Mouse (Mus musculus) frontal cortex, adult (tissue): Measurements from ENCODE around the gene Osmr.
"Not testable (repeated sequence)": the region's sequence is repeated elsewhere in the genome, so short reads cannot be mapped to it uniquely, and the experiment has no call there.

ENCODE experiments used
- ATAC-seq: cut with Nextera tagmentation; 2 replicates; pipeline ENCODE4 v1.9.2; 2017; ENCODE audit warnings: mild to moderate bottlenecking, moderate library complexity, mixed read lengths; ENCODE audit not compliant: low TSS enrichment

Osmr gene

DNA sequence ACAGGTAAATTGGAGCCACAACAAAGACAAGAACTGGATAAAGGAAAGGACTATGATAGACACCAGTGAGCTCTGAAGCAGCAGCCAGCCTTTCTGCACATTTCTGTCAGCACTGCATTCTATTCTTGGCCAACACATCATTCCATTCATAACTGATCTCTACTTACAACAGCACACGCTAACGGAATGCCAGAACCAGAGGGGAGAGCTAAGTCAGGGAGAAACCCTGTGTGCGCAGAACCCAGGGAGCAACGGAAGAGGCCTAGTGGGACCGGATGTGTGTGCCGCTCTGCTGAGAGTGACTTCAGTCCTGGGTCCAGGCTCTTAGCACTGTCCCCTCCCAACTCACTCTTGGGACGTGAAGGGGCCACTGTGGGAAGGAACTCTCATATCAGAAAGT is 13.2 kb downstream of the Osmr start:
- no peak for ATAC-seq

- no peak for ATAC-seq
These were observed 15.0 kb downstream of the Osmr start for GRCm38 (mm10) chr15:6859781-6860180.

DNA sequence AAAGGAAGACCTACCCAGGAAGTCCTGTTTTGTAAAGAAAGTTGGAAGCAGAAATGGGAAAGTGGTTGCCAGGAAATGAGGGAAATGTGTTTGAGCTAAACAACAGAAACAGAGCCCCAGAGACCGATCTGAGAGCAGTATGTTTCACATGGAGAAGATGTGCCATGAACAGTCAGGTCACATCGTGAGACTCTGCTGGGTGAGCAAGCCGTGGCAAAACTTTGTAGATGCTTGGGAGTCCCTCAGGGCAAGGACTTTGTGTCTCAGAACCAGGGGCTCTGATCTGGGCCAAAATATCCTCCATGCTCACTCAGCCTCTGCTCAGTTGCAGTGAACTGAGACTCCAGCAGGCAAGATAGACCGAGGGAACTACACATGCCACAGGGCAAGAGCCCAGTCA is 15.9 kb downstream of the Osmr start:
- ATAC-seq: no peak

- ATAC-seq: no peak
These were observed 17.4 kb downstream of the Osmr start for GRCm38 (mm10) chr15:6857270-6857905.

- no peak for ATAC-seq
These were observed 24.9 kb downstream of the Osmr start for GRCm38 (mm10) chr15:6849851-6850250.

DNA sequence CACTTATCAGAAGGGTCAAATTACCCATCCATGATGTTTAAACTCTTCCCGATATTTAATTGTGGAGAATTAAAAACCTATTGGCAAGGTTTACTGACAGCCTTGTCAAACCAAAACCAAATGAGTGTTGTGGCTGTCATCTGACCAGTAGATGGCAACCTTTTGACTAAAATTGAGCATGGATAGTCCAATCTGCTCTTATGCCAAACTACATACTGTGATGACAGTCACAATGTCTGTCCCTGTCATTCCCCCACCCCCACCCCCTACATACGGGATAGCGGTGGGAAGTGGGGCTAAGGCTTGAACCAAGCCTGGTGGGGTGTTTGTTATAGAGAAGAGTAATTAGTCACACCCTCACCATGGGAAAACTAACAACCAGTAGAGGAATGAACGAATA is 34.6 kb downstream of the Osmr start:
- peak; percentile 93 for ATAC-seq

- ATAC-seq: no peak
These were observed 59.0 kb downstream of the Osmr start for GRCm38 (mm10) chr15:6815807-6816206.

- ATAC-seq: not testable (repeated sequence)
These were observed 73.6 kb downstream of the Osmr start for GRCm38 (mm10) chr15:6801212-6801611.

DNA sequence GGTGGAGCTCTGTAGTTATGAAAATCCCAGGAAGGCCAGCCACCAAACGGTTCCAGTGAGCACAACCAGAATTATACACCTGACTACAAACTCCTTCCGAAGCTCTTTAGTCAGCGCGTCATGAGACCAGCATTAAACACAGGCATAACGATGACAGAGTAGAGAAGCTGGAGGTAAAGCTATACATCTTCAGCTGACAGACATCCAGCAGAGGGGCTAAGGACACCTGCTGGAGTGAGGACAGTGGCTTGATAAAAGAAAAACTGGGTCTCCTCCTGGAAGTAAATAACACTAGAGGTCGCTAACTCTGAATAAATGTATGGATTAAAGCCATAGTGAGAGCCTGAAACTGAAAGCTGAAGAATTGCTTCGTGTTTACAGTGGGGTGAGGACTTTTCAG is 81.9 kb downstream of the Osmr start:
- no peak for ATAC-seq

GRCm38 (mm10) chr15:6791648-6792047 is 83.1 kb downstream of the Osmr start:
- no peak for ATAC-seq

GRCm38 (mm10) chr15:6790011-6790410 is 84.8 kb downstream of the Osmr start:
- ATAC-seq: no peak

DNA sequence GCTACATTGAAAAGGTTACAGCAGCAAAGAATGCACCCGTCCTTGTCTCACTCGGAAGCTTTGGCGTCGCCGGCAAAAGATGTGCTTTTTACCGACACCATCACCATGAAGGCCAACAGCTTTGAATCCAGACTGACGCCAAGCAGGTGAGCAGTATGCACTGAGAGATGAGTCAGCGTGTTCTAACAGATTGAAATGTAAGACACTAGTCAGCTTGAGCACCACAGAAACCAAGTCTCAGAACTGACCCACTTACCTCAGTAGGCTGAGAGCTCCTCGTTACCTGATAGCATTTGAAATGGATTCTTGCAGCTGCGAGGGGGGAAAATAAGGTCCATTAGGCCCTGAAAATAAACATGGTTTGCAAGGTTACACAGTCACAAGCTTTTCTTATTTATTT is 87.5 kb downstream of the Osmr start:
- ATAC-seq: peak; percentile 66

DNA sequence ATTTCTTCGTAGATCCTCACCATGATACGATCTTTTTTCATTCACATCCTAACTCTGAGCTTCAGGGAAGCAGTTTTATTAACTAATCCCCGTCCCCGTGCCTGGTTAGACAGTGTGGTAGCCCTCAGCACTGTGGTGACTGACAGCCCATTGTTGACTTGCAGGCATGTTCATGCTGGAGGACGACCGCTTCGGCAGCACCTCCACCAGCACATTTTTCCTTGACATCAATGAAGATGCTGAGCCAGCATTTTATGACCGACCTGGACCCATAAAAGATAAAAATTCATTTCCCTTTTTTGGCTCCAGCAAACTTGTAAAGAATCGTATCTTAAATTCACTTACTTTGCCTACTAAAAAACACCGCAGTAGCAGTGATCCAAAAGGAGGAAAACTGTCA is 88.6 kb downstream of the Osmr start:
- no peak for ATAC-seq

- no peak for ATAC-seq
These were observed 102.5 kb downstream of the Osmr start for GRCm38 (mm10) chr15:6772265-6772664.
